Mouse (Mus musculus): ENCODE results near the gene Ano6.

GRCm38 (mm10) chr15:95772374-95772773 lies 18.3 kb upstream of the Ano6 start:
- TF ChIP-seq CTCF (IDR thresholded peaks at IDR 0.05; ENCODE audit: extremely low read depth, insufficient read depth, insufficient read length, insufficient replicate concordance) (no peak), POLR2A (IDR thresholded peaks at IDR 0.05; ENCODE audit: low read depth, low read length) (no peak)

Measured in spleen, adult 2 months (tissue).